Mouse (Mus musculus): Measurements from ENCODE around the gene Mtmr4. TPM values are rescaled to one million over a fixed set of nuclear protein-coding genes. Genes with fewer than 3 reads are reported as not detected.
A peak's percentile ranks its signal among the peaks of the same experiment; 100 is the strongest.

Gene Mtmr4
- polyA plus RNA-seq, 1 experiment: 22.1 TPM

DNA sequence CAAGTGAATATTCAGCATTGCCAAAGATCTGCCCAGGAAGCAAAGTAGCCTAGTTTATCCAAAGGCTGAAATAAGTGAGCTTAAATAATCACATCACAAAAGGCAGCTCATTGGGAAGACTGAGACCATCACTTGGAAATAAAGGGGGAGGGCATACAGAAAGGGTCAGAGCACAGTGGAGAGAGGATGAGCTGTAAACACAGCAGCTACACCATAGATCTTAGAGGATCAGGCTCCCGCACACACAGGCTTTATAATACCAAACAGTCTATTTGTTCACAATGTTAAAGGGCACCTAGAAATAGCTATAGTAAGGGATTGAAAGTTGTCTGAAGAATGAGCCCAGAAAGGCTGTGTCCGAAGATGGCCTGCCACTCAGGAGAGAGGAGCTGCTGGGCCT lies 46.8 kb downstream of the Mtmr4 start:
- DNase-seq: no peak
- TF ChIP-seq POLR2A (IDR thresholded peaks at IDR 0.05; ENCODE audit: borderline replicate concordance, extremely low read depth, low read depth, low read length) (no peak), CTCF (IDR thresholded peaks at IDR 0.05; ENCODE audit: insufficient read depth, low read length) (no peak)
- Histone ChIP-seq H3K4me1 (ENCODE audit: control insufficient read depth, insufficient read depth, low read length) (0 out of 2 replicates have a peak, but pooled peaks cover 2% of the 10 kb centered on the region), H3K4me3 (replicated peaks; ENCODE audit: extremely low read depth, low read depth, low read length) (peak overlapping the region; percentile 51)
- WGBS: 27% methylated on average over 2 of the region's 2 CpGs

- no peak for TF ChIP-seq CTCF (IDR thresholded peaks at IDR 0.05; ENCODE audit: insufficient read depth, low read length)
- TF ChIP-seq POLR2A (IDR thresholded peaks at IDR 0.05; ENCODE audit: borderline replicate concordance, extremely low read depth, low read depth, low read length): peak; percentile 87; the same call in 1 of the 2 replicates
- Histone ChIP-seq H3K4me1 (ENCODE audit: control insufficient read depth, insufficient read depth, low read length) (0 out of 2 replicates have a peak, but pooled peaks cover 2% of the 10 kb centered on the region), H3K4me3 (replicated peaks; ENCODE audit: extremely low read depth, low read depth, low read length) (peak overlapping the region; percentile 51)
- WGBS: 1% methylated on average over 29 of the region's 29 CpGs
- DNase-seq: peak; percentile 64
These were observed 47.2 kb downstream of the Mtmr4 start for GRCm38 (mm10) chr11:87639206-87639605.

DNA sequence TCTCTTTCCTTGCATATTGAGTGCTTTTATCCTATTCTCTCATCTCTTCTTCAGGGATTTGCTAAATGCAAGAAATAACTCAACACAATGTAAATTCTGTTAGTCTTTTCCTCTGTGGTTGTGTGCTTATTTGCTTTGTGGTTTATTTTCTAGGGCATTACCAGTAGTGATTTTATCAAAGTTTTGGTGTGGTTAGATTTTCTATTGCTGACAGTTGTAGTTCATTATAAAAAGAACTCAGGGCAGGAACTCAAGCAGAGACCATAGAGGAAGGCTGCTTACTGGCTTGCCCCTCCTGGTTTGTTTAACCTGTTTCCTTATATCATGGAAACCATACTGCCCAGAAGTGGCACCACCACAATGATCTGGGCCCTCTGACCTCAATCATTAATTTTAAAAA lies 50.9 kb downstream of the Mtmr4 start:
- Histone ChIP-seq H3K4me1 (ENCODE audit: control insufficient read depth, insufficient read depth, low read length) (0 out of 2 replicates have a peak, but pooled peaks cover 2% of the 10 kb centered on the region), H3K4me3 (replicated peaks; ENCODE audit: extremely low read depth, low read depth, low read length) (no peak overlapping the region)
- TF ChIP-seq POLR2A (IDR thresholded peaks at IDR 0.05; ENCODE audit: borderline replicate concordance, extremely low read depth, low read depth, low read length) (no peak), CTCF (IDR thresholded peaks at IDR 0.05; ENCODE audit: insufficient read depth, low read length) (no peak)
- no peak for DNase-seq

GRCm38 (mm10) chr11:87654693-87655092 lies 62.7 kb downstream of the Mtmr4 start:
- Histone ChIP-seq H3K4me1 (ENCODE audit: control insufficient read depth, insufficient read depth, low read length) (no peaks in the 10 kb centered on the region), H3K4me3 (replicated peaks; ENCODE audit: extremely low read depth, low read depth, low read length) (no peak overlapping the region)
- DNase-seq: no peak
- WGBS: 73% methylated on average over 5 of the region's 5 CpGs
- no peak for TF ChIP-seq CTCF (IDR thresholded peaks at IDR 0.05; ENCODE audit: insufficient read depth, low read length)
- TF ChIP-seq POLR2A (IDR thresholded peaks at IDR 0.05; ENCODE audit: borderline replicate concordance, extremely low read depth, low read depth, low read length): no peak

DNA sequence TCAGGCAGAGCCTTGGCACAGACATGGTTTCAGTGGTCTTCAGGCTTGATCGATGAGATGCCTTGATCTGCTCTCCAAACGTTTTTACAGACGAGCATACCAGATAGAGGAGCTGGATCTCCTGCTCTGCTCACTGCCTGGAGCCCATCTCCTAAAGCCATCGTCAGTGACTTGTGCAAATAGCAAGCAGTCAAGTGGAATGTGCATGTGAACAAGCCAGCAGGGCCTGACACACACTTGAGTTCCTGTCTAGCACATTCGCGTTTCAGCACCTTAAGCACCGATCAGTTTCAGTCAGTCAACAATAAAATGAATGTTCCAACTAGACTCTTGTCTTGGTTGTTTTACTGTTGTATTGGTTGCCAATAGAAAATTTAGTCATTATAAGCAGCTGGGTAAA lies 67.3 kb downstream of the Mtmr4 start:
- no peak overlapping the region for H3K4me3 ChIP-seq (replicated peaks; ENCODE audit: extremely low read depth, low read depth, low read length)
- peaks cover 3% of the 10 kb centered on the region for H3K4me1 ChIP-seq (ENCODE audit: control insufficient read depth, insufficient read depth, low read length)
- WGBS: 53% methylated on average over 7 of the region's 7 CpGs
- no peak for DNase-seq
- TF ChIP-seq POLR2A (IDR thresholded peaks at IDR 0.05; ENCODE audit: borderline replicate concordance, extremely low read depth, low read depth, low read length) (no peak), CTCF (IDR thresholded peaks at IDR 0.05; ENCODE audit: insufficient read depth, low read length) (no peak)

GRCm38 (mm10) chr11:87662407-87662806 lies 70.4 kb downstream of the Mtmr4 start, which contains the start of gene Rnf43:
Gene Rnf43, plus strand, starts transcription at chr11:87662722.
- TF ChIP-seq POLR2A (IDR thresholded peaks at IDR 0.05; ENCODE audit: borderline replicate concordance, extremely low read depth, low read depth, low read length): peak; percentile 66; the same call in 1 of the 2 replicates
- TF ChIP-seq CTCF (IDR thresholded peaks at IDR 0.05; ENCODE audit: insufficient read depth, low read length): peak; percentile 46
- WGBS: under 1% methylated on average over 8 of the region's 8 CpGs
- Histone ChIP-seq H3K4me3 (replicated peaks; ENCODE audit: extremely low read depth, low read depth, low read length) (peak within 1 kb of the TSS; percentile 64), H3K4me1 (ENCODE audit: control insufficient read depth, insufficient read depth, low read length) (peaks cover 3% of the 10 kb centered on the region)
- DNase-seq: peak; percentile 88

GRCm38 (mm10) chr11:87662822-87663221 lies 70.9 kb downstream of the Mtmr4 start:
- Histone ChIP-seq H3K4me1 (ENCODE audit: control insufficient read depth, insufficient read depth, low read length) (peaks cover 3% of the 10 kb centered on the region), H3K4me3 (replicated peaks; ENCODE audit: extremely low read depth, low read depth, low read length) (peak overlapping the region; percentile 64)
- WGBS: 16% methylated on average over 14 of the region's 14 CpGs
- no peak for DNase-seq
- no peak for TF ChIP-seq CTCF (IDR thresholded peaks at IDR 0.05; ENCODE audit: insufficient read depth, low read length)
- TF ChIP-seq POLR2A (IDR thresholded peaks at IDR 0.05; ENCODE audit: borderline replicate concordance, extremely low read depth, low read depth, low read length): no peak

DNA sequence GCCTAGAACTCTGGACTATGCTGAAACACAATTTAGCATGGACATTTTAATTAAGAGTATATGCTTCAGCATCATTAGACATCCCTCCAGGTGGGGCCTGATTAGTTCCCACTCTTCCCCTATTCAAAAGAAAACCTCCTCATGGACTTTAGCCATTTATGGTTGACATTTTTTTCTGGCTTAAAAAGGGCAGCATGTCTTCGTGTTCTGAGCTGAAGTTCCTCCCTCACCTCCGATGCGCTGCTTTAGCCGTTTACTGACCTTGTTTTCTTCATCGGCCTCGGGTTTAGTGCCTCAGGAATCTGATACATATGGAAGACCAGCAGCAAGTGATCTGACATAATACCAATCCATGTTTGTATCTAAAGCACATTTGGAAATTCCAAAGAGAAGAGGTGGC lies 72.0 kb downstream of the Mtmr4 start:
- peaks cover 3% of the 10 kb centered on the region for H3K4me1 ChIP-seq (ENCODE audit: control insufficient read depth, insufficient read depth, low read length)
- TF ChIP-seq CTCF (IDR thresholded peaks at IDR 0.05; ENCODE audit: insufficient read depth, low read length): no peak
- no peak for TF ChIP-seq POLR2A (IDR thresholded peaks at IDR 0.05; ENCODE audit: borderline replicate concordance, extremely low read depth, low read depth, low read length)
- 68% methylated on average over 6 of the region's 6 CpGs for WGBS
- H3K4me3 ChIP-seq (replicated peaks; ENCODE audit: extremely low read depth, low read depth, low read length): peak overlapping the region; percentile 54
- DNase-seq: no peak

GRCm38 (mm10) chr11:87664521-87664920 lies 72.6 kb downstream of the Mtmr4 start:
- H3K4me3 ChIP-seq (replicated peaks; ENCODE audit: extremely low read depth, low read depth, low read length): peak overlapping the region; percentile 53
- DNase-seq: peak; percentile 54
- H3K4me1 ChIP-seq (ENCODE audit: control insufficient read depth, insufficient read depth, low read length): peaks cover 3% of the 10 kb centered on the region
- WGBS: 72% methylated on average over 12 of the region's 12 CpGs
- no peak for TF ChIP-seq CTCF (IDR thresholded peaks at IDR 0.05; ENCODE audit: insufficient read depth, low read length)
- TF ChIP-seq POLR2A (IDR thresholded peaks at IDR 0.05; ENCODE audit: borderline replicate concordance, extremely low read depth, low read depth, low read length): no peak

GRCm38 (mm10) chr11:87665224-87665623 lies 73.3 kb downstream of the Mtmr4 start:
- 58% methylated on average over 6 of the region's 6 CpGs for WGBS
- no peak for DNase-seq
- Histone ChIP-seq H3K4me3 (replicated peaks; ENCODE audit: extremely low read depth, low read depth, low read length) (no peak overlapping the region), H3K4me1 (ENCODE audit: control insufficient read depth, insufficient read depth, low read length) (peaks cover 3% of the 10 kb centered on the region)
- TF ChIP-seq CTCF (IDR thresholded peaks at IDR 0.05; ENCODE audit: insufficient read depth, low read length) (no peak), POLR2A (IDR thresholded peaks at IDR 0.05; ENCODE audit: borderline replicate concordance, extremely low read depth, low read depth, low read length) (no peak)

Data from lung, adult 2 months (tissue).